Mouse (Mus musculus) fat pad, adult 2 months (tissue): ENCODE results near the gene Gm4305.
"Not testable (repeated sequence)": the region's sequence is repeated elsewhere in the genome, so short reads cannot be mapped to it uniquely, and the experiment has no call there.

Experiments
- DNase-seq: peaks from one replicate; pipeline ENCODE4 v3.0.0-alpha.2; 2011; ENCODE audit warnings: low read depth, low spot score; ENCODE audit errors: extremely low read depth

Gene Gm4305

DNA sequence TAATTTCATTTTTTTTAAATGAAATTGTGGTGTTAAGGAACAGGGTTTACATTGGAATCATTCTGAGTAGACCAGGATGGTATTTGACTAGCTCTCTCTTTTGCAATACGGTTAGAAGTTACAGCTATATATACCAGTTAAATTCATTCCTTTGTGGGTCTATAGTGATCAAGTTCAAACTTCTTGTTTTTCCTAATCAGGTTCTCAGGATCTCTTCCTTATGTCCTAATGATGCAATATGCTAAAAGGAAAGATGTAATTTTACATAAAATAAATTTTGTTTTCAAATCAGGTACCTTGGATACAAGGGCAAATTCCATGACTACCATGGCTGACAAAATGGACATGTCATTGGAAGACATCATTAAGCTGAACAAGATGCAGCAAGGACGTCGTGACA, at the start of gene Gm4305:
Gene Gm4305, plus strand, starts transcription at position 301 of the 400 bp plus-strand sequence.
- DNase-seq: not testable (repeated sequence)

DNA sequence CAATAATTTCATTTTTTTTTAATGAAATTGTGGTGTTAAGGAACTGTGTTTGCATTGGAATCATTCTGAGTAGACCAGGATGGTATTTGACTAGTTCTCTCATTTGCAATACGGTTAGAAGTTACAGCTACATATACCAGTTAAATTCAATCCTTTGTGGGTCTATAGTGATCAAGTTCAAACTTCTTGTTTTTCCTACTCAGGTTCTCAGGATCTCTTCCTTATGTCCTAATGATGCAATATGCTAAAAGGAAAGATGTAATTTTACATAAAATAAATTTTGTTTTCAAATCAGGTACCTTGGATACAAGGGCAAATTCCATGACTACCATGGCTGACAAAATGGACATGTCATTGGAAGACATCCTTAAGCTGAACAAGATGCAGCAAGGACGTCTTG, 15.5 kb upstream of the Gm4305 start, which contains the start of gene Gm4301:
Gene Gm4301, plus strand, starts transcription at position 301 of the 400 bp plus-strand sequence.
- DNase-seq: not testable (repeated sequence)

DNA sequence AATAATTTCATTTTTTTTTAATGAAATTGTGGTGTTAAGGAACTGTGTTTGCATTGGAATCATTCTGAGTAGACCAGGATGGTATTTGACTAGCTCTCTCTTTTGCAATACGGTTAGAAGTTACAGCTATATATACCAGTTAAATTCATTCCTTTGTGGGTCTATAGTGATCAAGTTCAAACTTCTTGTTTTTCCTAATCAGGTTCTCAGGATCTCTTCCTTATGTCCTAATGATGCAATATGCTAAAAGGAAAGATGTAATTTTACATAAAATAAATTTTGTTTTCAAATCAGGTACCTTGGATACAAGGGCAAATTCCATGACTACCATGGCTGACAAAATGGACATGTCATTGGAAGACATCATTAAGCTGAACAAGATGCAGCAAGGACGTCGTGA, 10.4 kb upstream of the Gm4305 start, which contains the start of gene Gm4302:
Gene Gm4302, plus strand, starts transcription at position 301 of the 400 bp plus-strand sequence.
- DNase-seq: not testable (repeated sequence)

DNA sequence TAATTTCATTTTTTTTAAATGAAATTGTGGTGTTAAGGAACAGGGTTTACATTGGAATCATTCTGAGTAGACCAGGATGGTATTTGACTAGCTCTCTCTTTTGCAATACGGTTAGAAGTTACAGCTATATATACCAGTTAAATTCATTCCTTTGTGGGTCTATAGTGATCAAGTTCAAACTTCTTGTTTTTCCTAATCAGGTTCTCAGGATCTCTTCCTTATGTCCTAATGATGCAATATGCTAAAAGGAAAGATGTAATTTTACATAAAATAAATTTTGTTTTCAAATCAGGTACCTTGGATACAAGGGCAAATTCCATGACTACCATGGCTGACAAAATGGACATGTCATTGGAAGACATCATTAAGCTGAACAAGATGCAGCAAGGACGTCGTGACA, 5.2 kb upstream of the Gm4305 start, which contains the start of gene Gm4303:
Gene Gm4303, plus strand, starts transcription at position 301 of the 400 bp plus-strand sequence.
- not testable (repeated sequence) for DNase-seq

DNA sequence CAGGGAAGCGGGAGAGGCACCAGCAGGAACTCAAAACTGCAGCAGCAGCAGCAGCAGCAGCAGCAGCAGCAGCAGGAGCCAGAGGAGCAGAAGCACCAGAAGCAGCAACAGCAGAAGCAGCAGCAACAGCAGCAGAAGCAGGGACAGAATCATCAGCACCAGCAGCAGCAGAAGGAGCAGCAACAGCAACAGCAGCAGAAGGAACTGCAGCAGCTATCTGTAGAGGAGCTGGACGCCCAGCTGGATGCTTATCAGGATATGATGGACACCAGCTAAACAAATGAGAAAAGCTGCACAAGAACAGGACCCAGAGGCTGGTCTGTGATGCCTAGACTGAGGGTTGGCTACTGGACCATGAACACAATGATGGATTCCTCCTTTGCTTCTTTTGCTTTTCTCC, 5.9 kb downstream of the Gm4305 start:
- not testable (repeated sequence) for DNase-seq

DNA sequence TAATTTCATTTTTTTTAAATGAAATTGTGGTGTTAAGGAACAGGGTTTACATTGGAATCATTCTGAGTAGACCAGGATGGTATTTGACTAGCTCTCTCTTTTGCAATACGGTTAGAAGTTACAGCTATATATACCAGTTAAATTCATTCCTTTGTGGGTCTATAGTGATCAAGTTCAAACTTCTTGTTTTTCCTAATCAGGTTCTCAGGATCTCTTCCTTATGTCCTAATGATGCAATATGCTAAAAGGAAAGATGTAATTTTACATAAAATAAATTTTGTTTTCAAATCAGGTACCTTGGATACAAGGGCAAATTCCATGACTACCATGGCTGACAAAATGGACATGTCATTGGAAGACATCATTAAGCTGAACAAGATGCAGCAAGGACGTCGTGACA, 10.1 kb downstream of the Gm4305 start, which contains the start of gene Gm4307:
Gene Gm4307, plus strand, starts transcription at position 301 of the 400 bp plus-strand sequence.
- DNase-seq: not testable (repeated sequence)

DNA sequence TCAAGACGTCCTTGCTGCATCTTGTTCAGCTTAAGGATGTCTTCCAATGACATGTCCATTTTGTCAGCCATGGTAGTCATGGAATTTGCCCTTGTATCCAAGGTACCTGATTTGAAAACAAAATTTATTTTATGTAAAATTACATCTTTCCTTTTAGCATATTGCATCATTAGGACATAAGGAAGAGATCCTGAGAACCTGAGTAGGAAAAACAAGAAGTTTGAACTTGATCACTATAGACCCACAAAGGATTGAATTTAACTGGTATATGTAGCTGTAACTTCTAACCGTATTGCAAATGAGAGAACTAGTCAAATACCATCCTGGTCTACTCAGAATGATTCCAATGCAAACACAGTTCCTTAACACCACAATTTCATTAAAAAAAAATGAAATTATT, 31.6 kb downstream of the Gm4305 start, which contains the start of gene Gm4312:
Gene Gm4312, minus strand, starts transcription at position 101 of the 400 bp plus-strand sequence.
- DNase-seq: not testable (repeated sequence)
